Mouse (Mus musculus): ENCODE results near the gene Rnf169.

- no peak for TF ChIP-seq POLR2A (IDR thresholded peaks at IDR 0.05; ENCODE audit: insufficient read depth, low read depth, low read length)
- no peak for TF ChIP-seq CTCF (IDR thresholded peaks at IDR 0.05)
These were observed 47.1 kb upstream of the Rnf169 start for GRCm38 (mm10) chr7:100027353-100027752.

Measured in heart, adult 2 months (tissue).